Mouse (Mus musculus) testis, adult 2 months (tissue): ENCODE results near the gene Nav3.

ENCODE experiments used
- CTCF ChIP-seq: fragments of 200-500 bp; IDR thresholded peaks from 2 replicates; pipeline ENCODE4 v1.5.1; 2012; ENCODE audit warnings: low read depth, mild to moderate bottlenecking, inconsistent platforms, low read length, moderate library complexity; ENCODE audit not compliant: control insufficient read depth, insufficient read depth, insufficient replicate concordance
- POLR2A ChIP-seq: fragments of 200-500 bp; IDR thresholded peaks from 2 replicates; pipeline ENCODE4 v1.6.1; 2012; ENCODE audit warnings: low read depth, mild to moderate bottlenecking, inconsistent platforms, low read length, moderate library complexity; ENCODE audit not compliant: control insufficient read depth

DNA sequence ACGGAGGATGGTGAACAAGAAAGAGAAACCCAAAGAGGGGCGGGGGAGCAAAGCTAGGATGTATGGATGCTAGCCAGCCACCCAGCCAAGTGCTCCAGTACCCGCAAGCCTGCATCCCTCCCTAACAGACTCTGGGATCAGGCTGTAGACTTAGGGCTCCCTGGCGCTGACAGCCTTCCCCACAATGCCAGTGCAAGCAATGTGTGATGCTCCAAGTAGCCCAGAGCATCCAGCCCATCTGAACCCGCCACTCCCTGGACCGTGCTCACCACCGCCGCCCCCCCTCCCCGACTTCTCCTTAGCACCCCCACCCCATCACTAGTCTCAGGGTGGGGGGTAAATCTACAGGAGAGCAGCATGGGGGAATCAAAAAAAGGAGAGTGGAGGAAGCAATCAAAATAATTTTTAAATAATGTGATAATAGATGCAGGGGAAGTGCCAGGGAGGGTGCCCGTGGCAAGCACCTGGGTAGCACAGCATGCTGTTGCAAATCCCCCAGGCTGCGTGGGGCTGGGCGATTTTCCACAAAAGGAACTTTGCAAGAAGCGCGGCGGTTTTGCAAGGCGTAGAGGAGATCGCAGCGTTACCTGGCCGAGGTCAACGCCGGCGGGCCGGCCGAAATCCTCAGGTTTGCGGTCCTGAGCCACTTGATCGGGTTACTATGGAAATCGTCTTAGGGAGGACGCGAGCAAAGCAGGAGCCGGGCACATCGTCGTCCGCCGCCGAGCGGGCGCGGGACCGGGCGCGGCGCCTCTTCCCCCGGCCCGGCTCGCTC is 754 bp downstream of the Nav3 start:
- no peak for TF ChIP-seq CTCF
- TF ChIP-seq POLR2A = no peak
